Mouse (Mus musculus) liver, adult 2 months (tissue): ENCODE data around the gene Scn4b.

ENCODE experiments used
- CTCF ChIP-seq: fragments of 200-500 bp; IDR thresholded peaks from 2 replicates; pipeline ENCODE4 v1.5.1; 2011; ENCODE audit warnings: low read depth, low read length, control low read depth
- POLR2A ChIP-seq: fragments of 200-500 bp; IDR thresholded peaks from 2 replicates; pipeline ENCODE4 v1.6.1; 2011; ENCODE audit warnings: low read length, control low read depth; ENCODE audit not compliant: insufficient read depth; ENCODE audit errors: extremely low read depth

DNA sequence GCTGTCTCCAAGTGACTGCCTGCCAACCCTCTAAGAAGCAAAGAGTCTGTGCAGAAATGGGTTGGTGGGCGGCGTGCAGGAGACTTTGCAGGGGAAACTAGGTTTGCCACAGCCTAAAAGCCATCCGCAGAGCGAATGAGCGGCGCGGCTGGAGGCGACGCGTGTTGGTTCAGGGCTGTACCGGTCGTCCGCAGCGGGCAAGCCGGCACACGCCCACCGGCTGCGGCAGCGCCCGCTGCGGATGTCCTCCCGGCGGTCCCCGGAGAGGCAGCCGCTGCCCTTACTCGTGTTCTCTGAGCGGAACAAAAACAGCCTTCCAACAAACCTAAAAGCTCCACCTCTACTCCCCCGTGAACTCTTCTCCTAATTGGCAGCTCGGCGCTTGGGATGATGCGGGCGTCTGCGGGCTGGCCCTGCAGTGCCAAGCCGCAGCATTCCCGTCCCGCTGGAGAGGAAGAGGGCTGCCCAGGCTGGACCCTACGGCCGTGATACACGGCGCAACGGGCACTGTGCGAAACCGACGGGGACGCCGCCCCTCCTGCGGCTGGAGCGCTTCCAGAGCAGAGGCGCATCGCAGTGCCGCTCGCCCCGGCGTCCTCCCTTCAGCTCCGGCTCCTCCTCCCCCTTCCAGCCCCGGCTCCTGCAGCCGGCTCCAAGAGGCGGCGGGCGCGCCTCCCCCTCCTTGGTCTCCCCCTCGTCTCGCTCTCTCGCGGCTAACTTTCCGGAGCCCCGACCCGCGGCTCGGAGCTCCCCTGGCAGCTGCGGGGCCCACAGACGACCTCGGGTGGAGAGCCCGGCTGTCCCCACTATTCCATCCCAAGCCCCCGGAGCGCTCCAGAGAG lies at the start of gene Scn4b:
- TF ChIP-seq CTCF (no peak), POLR2A (no peak)
